Mouse (Mus musculus) megakaryocyte-erythroid progenitor cell, adult 5 weeks (primary cell): ENCODE data around the gene Galnt15. TPM values are rescaled to one million over a fixed set of nuclear protein-coding genes. Genes with fewer than 3 reads are reported as not detected.

ENCODE experiments used
- polyA plus RNA-seq: library from polyadenylated mRNA; stranded (reverse); fragments of >175 nt; gene quantifications from 2 replicates; pipeline ENCODE4 v1.2.3, GENCODE M21; 2012

Galnt15 gene
- not detected in 2 replicates for polyA plus RNA-seq

DNA sequence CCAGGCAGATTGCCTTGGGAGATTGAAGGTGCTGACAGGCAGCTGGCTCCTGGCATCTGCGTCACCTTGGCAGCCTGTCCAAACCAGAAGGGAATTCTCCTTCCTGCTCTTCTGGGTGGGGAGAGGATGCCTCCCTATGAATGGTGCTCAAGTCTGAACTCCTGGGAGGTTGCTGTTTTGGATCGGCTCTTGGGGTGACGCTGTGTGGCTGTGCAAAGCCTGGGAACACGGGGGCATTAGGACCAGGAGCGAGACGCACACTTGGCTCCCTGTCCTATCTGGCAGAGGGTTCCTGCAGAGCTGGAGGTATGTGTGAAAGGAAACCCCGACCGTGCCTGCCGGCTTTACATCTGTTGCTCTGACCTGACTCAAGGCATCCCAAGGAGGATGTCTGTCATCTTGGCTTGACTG lies at the start of gene Galnt15:
Gene Galnt15, plus strand, starts transcription at position 309 of the 411 bp plus-strand sequence.

DNA sequence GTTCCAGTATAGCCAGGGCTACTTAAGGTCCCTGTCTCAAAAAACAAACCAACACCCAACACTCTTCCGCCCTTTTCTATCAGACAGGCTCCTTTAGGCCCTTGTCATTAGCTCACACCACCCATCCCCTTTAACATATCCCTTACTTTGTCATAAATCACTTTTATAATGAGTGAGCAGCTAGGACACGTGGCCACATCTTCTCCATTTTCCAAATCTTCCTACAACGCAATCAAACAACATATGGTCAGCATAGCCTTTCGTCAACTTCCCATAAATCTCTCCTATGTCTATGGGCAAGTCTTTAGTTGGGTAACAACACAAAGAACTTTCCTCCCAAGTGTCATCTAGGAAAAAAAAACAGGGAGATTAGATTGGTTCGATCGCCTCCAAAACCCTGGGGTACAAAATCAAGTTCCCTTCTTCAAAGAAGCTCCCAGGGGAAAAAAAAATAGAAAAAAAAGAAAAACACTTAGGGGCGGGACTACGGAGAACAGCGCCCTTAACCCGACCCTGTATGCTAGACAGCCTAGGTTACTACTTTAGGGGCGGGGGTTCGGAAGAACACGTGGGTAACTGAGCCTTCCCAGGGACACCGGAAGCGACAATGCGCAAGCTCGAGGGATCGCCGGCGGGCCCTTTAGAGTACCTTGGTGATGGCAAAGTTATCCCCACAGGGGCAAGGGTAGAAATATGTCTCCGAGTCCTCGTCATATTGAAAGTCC lies 56.1 kb downstream of the Galnt15 start, which contains the start of gene Oxnad1:
Gene Oxnad1, plus strand, starts transcription at position 614 of the 725 bp plus-strand sequence.

GRCm38 (mm10) chr14:32085486-32086201 lies 56.9 kb downstream of the Galnt15 start, which contains the start of gene Dph3:
TSS of gene Dph3 (minus strand) at chr14:32085729.

Other genes starting within 250 kb of the Galnt15 start
- 3.9 and 5.1 TPM in 2 replicates for gene Ankrd28, start 198.3 kb upstream of the Galnt15 start, polyA plus RNA-seq
- 6.8 and 8.0 TPM in 2 replicates for gene Oxnad1, start 56.4 kb downstream of the Galnt15 start, polyA plus RNA-seq
- gene Dph3, start 56.7 kb downstream of the Galnt15 start, polyA plus RNA-seq: 26.4 and 36.9 TPM in 2 replicates
- gene Msmb, start 113.0 kb downstream of the Galnt15 start, polyA plus RNA-seq: not detected in 2 replicates
- 9.5 and 10.9 TPM in 2 replicates for gene Ncoa4, start 130.9 kb downstream of the Galnt15 start, polyA plus RNA-seq
- 390 and 404 TPM in 2 replicates for gene Timm23, start 172.9 kb downstream of the Galnt15 start, polyA plus RNA-seq
- gene Parg, start 173.0 kb downstream of the Galnt15 start, polyA plus RNA-seq: 19.8 and 20.4 TPM in 2 replicates